Mouse (Mus musculus) ES-E14 (cell line): Measurements from ENCODE around the gene Slc22a13. TPM values are rescaled to one million over a fixed set of nuclear protein-coding genes. Genes with fewer than 3 reads are reported as not detected.
A peak's percentile ranks its signal among the peaks of the same experiment; 100 is the strongest.

Experiments
- DNase-seq: peaks from one replicate; pipeline ENCODE4 v3.0.0-alpha.2; 2013; ENCODE audit warnings: low read depth, low spot score
- H3K27ac ChIP-seq: 2 replicates; pipeline ENCODE4 v1.5.1; 2012; ENCODE audit warnings: low read depth, mild to moderate bottlenecking, low read length, moderate library complexity, mixed read lengths; ENCODE audit not compliant: poor library complexity, insufficient read depth, severe bottlenecking
- H3K36me3 ChIP-seq: 2 replicates; pipeline ENCODE4 v1.6.1; 2012; ENCODE audit warnings: mild to moderate bottlenecking, low read length, moderate library complexity, mixed read lengths; ENCODE audit not compliant: control insufficient read depth, poor library complexity, insufficient read depth, severe bottlenecking
- H3K4me1 ChIP-seq, 2 experiments: fragments of 150-350 bp in 1 of 2; sonication (generic) in 1 of 2; 2 replicates each; pipeline ENCODE4 v1.6.1; 2012; ENCODE audit warnings: low read length in 2 of 2, mild to moderate bottlenecking in 1 of 2, mixed read lengths in 1 of 2; ENCODE audit not compliant: control insufficient read depth in 2 of 2, insufficient read depth in 2 of 2, poor library complexity in 1 of 2
- H3K4me3 ChIP-seq, 2 experiments: fragments of 150-350 bp in 1 of 2; sonication (generic) in 1 of 2; 2 replicates each; pipeline ENCODE4 v1.5.1; 2012; ENCODE audit warnings: low read length in 2 of 2, low read depth in 1 of 2, mild to moderate bottlenecking in 1 of 2, mixed read lengths in 1 of 2; ENCODE audit not compliant: insufficient read depth in 1 of 2, poor library complexity in 1 of 2, severe bottlenecking in 1 of 2
- H3K9ac ChIP-seq: 2 replicates; pipeline ENCODE4 v1.6.1; 2012; ENCODE audit warnings: low read depth, mild to moderate bottlenecking, low read length, mixed read lengths; ENCODE audit not compliant: poor library complexity, insufficient read depth, severe bottlenecking
- H3K9me3 ChIP-seq: fragments of 150-350 bp; sonication (generic); 2 replicates; pipeline ENCODE4 v1.6.1; 2012; ENCODE audit warnings: low read depth, mild to moderate bottlenecking, low read length; ENCODE audit not compliant: control insufficient read depth, insufficient read depth
- CHD2 ChIP-seq: IDR thresholded peaks from 2 replicates; pipeline ENCODE4 v1.6.1; 2014; ENCODE audit warnings: mild to moderate bottlenecking, low read depth, low read length, inconsistent platforms
- HCFC1 ChIP-seq: IDR thresholded peaks from 2 replicates; pipeline ENCODE4 v1.6.1; 2012; ENCODE audit warnings: low read length, inconsistent platforms, borderline replicate concordance; ENCODE audit not compliant: insufficient read depth
- MAFK ChIP-seq: IDR thresholded peaks from 2 replicates; pipeline ENCODE4 v1.6.1; 2014; ENCODE audit warnings: mild to moderate bottlenecking, low read depth, low read length, inconsistent platforms; ENCODE audit not compliant: insufficient read depth
- ZC3H11A ChIP-seq: IDR thresholded peaks from 2 replicates; pipeline ENCODE4 v1.6.1; 2012; ENCODE audit warnings: low read depth, mild to moderate bottlenecking, inconsistent platforms, low read length, borderline replicate concordance
- ZNF384 ChIP-seq: IDR thresholded peaks from 2 replicates; pipeline ENCODE4 v1.6.1; 2012; ENCODE audit warnings: low read depth, low read length, inconsistent platforms
- in situ Hi-C, 2 experiments: fragments of 600-800 bp; cut with MboI; formaldehyde crosslinking; loops; one replicate each; pipeline ENCODE4 v1.15.1; 2025; ENCODE audit warnings: low sequenced_read_pairs in 2 of 2, inconsistent platforms in 1 of 2; ENCODE audit not compliant: unreplicated experiment in 2 of 2
- total RNA-seq: library from RNA; depleted of rRNA; stranded (reverse); fragments of 300-350 nt; gene quantifications from 2 replicates; pipeline ENCODE4 v1.2.3, GENCODE M21; 2012

Gene Slc22a13
- total RNA-seq, 1 experiment, result 0.13 TPM

- no peaks in the 10 kb centered on the region for H3K36me3 ChIP-seq
- TF ChIP-seq CHD2 (no peak), ZC3H11A (peak; percentile 70; the same call in 1 of the 2 replicates)
- H3K9ac ChIP-seq, result no peak overlapping the region
- peak; percentile 65 for DNase-seq
- H3K27ac ChIP-seq, result no peak overlapping the region
- no peak overlapping the region for H3K4me3 ChIP-seq
- no peaks in the 10 kb centered on the region for H3K9me3 ChIP-seq
- in situ Hi-C loops, result no loop called here
- peaks cover 0 to 2% of the 10 kb centered on the region in 2 experiments; a peak in 1 of 4 replicates for H3K4me1 ChIP-seq
Observed at GRCm38 (mm10) chr9:119192202-119192990, 16.5 kb downstream of the Slc22a13 start.

GRCm38 (mm10) chr9:119181241-119181728, 27.6 kb downstream of the Slc22a13 start:
- no peaks in the 10 kb centered on the region for H3K4me1 ChIP-seq
- in situ Hi-C loops, result no loop called here
- no peak overlapping the region for H3K4me3 ChIP-seq
- H3K27ac ChIP-seq, result no peak overlapping the region
- H3K9ac ChIP-seq, result no peak overlapping the region
- TF ChIP-seq HCFC1 (no peak), ZNF384 (no peak), ZC3H11A (no peak), CHD2 (no peak), MAFK (no peak)
- no peaks in the 10 kb centered on the region for H3K9me3 ChIP-seq
- DNase-seq, result no peak
- H3K36me3 ChIP-seq, result no peaks in the 10 kb centered on the region

GRCm38 (mm10) chr9:119179292-119179691, 29.6 kb downstream of the Slc22a13 start:
- TF ChIP-seq CHD2 (no peak), HCFC1 (no peak), MAFK (no peak), ZC3H11A (no peak), ZNF384 (no peak)
- in situ Hi-C loops, result no loop called here
- no peaks in the 10 kb centered on the region for H3K9me3 ChIP-seq
- DNase-seq, result no peak
- H3K4me1 ChIP-seq, result no peaks in the 10 kb centered on the region
- no peak overlapping the region for H3K27ac ChIP-seq
- no peak overlapping the region for H3K9ac ChIP-seq
- H3K36me3 ChIP-seq, result no peaks in the 10 kb centered on the region
- H3K4me3 ChIP-seq, result no peak overlapping the region

GRCm38 (mm10) chr9:119167608-119168007, 41.3 kb downstream of the Slc22a13 start:
- H3K27ac ChIP-seq, result no peak overlapping the region
- in situ Hi-C loops, result no loop called here

More at GRCm38 (mm10) chr9:119167608-119168007, 41.3 kb downstream of the Slc22a13 start:
- Histone ChIP-seq H3K36me3 (no peaks in the 10 kb centered on the region), H3K4me1 (no peaks in the 10 kb centered on the region), H3K9ac (no peak overlapping the region), H3K4me3 (no peak overlapping the region), H3K9me3 (no peaks in the 10 kb centered on the region)
- DNase-seq, result no peak
- TF ChIP-seq MAFK (peak; percentile 60; the same call in 1 of the 2 replicates), ZNF384 (no peak)
